Mouse (Mus musculus) G1E (cell line): ENCODE results near the gene Hnrnpdl. TPM values are rescaled to one million over a fixed set of nuclear protein-coding genes. Genes with fewer than 3 reads are reported as not detected.

Source experiments
- ATAC-seq: 2 replicates; pipeline ENCODE4 v1.8.0; 2016; ENCODE audit warnings: mild to moderate bottlenecking; ENCODE audit not compliant: insufficient number of reproducible peaks, poor library complexity, low FRiP score, severe bottlenecking; ENCODE audit errors: extremely low read depth
- DNase-seq: peaks from one replicate; pipeline ENCODE4 v3.0.0; 2012; ENCODE audit warnings: low spot score
- H3K27me3 ChIP-seq: 2 replicates; pipeline ENCODE4 v1.6.1; 2012; ENCODE audit warnings: mild to moderate bottlenecking, low read length, inconsistent platforms; ENCODE audit not compliant: insufficient read depth
- H3K36me3 ChIP-seq: replicated peaks from 2 replicates; pipeline ENCODE3; 2012; ENCODE audit warnings: mild to moderate bottlenecking, inconsistent platforms
- H3K4me1 ChIP-seq: 2 replicates; pipeline ENCODE4 v1.6.1; 2012; ENCODE audit warnings: low read depth, low read length, inconsistent platforms, mixed read lengths; ENCODE audit not compliant: insufficient read depth
- H3K4me3 ChIP-seq: 2 replicates; pipeline ENCODE4 v1.5.1; 2012; ENCODE audit warnings: low read depth, mild to moderate bottlenecking, inconsistent platforms, low read length, moderate library complexity, mixed read lengths
- H3K9me3 ChIP-seq: replicated peaks from 2 replicates; pipeline ENCODE4 v1.6.1; 2012; ENCODE audit warnings: inconsistent platforms
- CTCF ChIP-seq: IDR thresholded peaks from 2 replicates; pipeline ENCODE4 v1.5.1; 2012; ENCODE audit warnings: low read depth, low read length, inconsistent platforms, mixed read lengths
- GATA1 ChIP-seq: IDR thresholded peaks from 2 replicates; pipeline ENCODE4 v1.6.1; 2012; ENCODE audit warnings: borderline replicate concordance, low read length, inconsistent platforms, mixed read lengths
- GATA2 ChIP-seq: IDR thresholded peaks from 2 replicates; pipeline ENCODE4 v1.6.1; 2012; ENCODE audit warnings: low read depth, low read length, inconsistent platforms, borderline replicate concordance
- POLR2AphosphoS5 ChIP-seq: IDR thresholded peaks from 2 replicates; pipeline ENCODE4 v1.6.1; 2012; ENCODE audit warnings: low read depth, low read length, inconsistent platforms; ENCODE audit not compliant: insufficient replicate concordance
- TAL1 ChIP-seq: conservative IDR thresholded peaks from 2 replicates; pipeline ENCODE4 v1.6.1; 2012; ENCODE audit warnings: low read depth, low read length, inconsistent platforms, mixed read lengths
- polyA plus RNA-seq: library from polyadenylated mRNA; stranded (reverse); fragments of >175 nt; gene quantifications from 2 replicates; pipeline ENCODE4 v1.2.3, GENCODE M21; 2012
- total RNA-seq, 2 experiments: library from RNA; stranded (forward) in 1 of 2; stranded (reverse) in 1 of 2; fragments of 200-1000 nt in 1 of 2; fragments of >200 nt in 1 of 2; fragmentation: Nextera tagmentation in 1 of 2; gene quantifications; 2 replicates each; pipeline ENCODE4 v1.2.3; 2014 to 2017

Hnrnpdl gene
- total and polyA plus RNA-seq, 3 experiments = 150 to 340 (median 157) TPM

DNA sequence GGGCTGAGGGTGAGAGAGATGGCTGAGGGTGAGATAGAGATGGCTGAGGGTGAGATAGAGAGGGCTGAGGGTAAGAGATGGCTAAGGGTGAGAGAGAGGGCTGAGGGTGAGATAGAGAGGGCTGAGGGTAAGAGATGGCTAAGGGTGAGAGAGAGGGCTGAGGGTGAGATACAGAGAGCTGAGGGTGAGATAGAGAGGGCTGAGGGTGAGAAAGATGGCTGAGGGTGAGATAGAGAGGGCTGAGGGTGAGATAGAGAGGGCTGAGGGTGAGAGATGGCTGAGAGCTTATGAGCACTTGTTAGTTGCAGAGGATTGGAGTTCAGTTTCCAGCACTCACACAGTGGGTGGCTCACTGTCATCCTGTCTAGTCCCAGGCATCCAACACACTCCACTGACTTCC, 19.4 kb downstream of the Hnrnpdl start:
- H3K36me3 ChIP-seq = no peaks in the 10 kb centered on the region
- H3K27me3 ChIP-seq = peaks cover 12% of the 10 kb centered on the region
- DNase-seq (no peak), ATAC-seq (no peak)
- no peaks in the 10 kb centered on the region; the same call in 1 of the 2 replicates for H3K4me1 ChIP-seq
- H3K4me3 ChIP-seq = no peak overlapping the region
- H3K9me3 ChIP-seq = no peaks in the 10 kb centered on the region
- no peak for TF ChIP-seq CTCF
- TF ChIP-seq TAL1 = no peak
- no peak for TF ChIP-seq GATA1
- no peak for TF ChIP-seq GATA2

DNA sequence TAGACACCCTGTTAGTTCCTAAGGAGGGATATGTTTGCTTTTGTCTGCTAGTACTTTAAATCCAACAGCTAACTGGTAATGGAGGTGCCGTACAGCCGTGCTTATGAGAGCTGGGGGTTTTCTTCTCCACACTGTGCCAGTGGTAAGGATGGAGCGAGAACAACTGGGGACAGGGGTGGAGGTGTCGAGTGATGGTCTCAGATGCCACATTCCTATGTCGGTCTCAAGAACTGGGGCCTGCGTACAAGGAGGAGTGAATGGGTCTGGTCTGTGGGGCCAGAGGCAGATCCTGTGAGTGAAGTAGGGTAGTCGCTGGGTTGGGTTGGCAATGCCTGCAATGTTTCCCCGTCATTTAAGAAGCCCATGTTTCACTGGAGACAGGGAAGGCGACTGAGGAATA, 26.9 kb downstream of the Hnrnpdl start:
- DNase-seq (no peak), ATAC-seq (no peak)
- Histone ChIP-seq H3K36me3 (no peaks in the 10 kb centered on the region), H3K27me3 (peaks cover 3% of the 10 kb centered on the region; the same call in 1 of the 2 replicates), H3K9me3 (no peaks in the 10 kb centered on the region), H3K4me3 (no peak overlapping the region), H3K4me1 (no peaks in the 10 kb centered on the region)
- TF ChIP-seq POLR2AphosphoS5 (no peak), CTCF (no peak), TAL1 (no peak), GATA1 (no peak), GATA2 (no peak)

GRCm38 (mm10) chr5:100008485-100008884, 31.0 kb downstream of the Hnrnpdl start:
- no peak for TF ChIP-seq TAL1
- no peak for TF ChIP-seq CTCF
- TF ChIP-seq POLR2AphosphoS5 = no peak
- TF ChIP-seq GATA1 = no peak
- no peak for TF ChIP-seq GATA2
- Histone ChIP-seq H3K27me3 (peaks cover 3% of the 10 kb centered on the region; the same call in 1 of the 2 replicates), H3K36me3 (no peaks in the 10 kb centered on the region), H3K4me1 (peaks cover 2% of the 10 kb centered on the region; the same call in 1 of the 2 replicates), H3K9me3 (peaks cover 4% of the 10 kb centered on the region), H3K4me3 (no peak overlapping the region)
- DNase-seq (no peak), ATAC-seq (no peak)

GRCm38 (mm10) chr5:100007040-100007375, 32.5 kb downstream of the Hnrnpdl start:
- DNase-seq (no peak), ATAC-seq (no peak)
- TF ChIP-seq CTCF (0 out of 2 replicates have a peak, but pooled peaks have one; percentile 20), TAL1 (no peak)
- Histone ChIP-seq H3K27me3 (no peaks in the 10 kb centered on the region), H3K4me3 (no peak overlapping the region), H3K9me3 (peaks cover 4% of the 10 kb centered on the region), H3K36me3 (no peaks in the 10 kb centered on the region), H3K4me1 (peaks cover 2% of the 10 kb centered on the region; the same call in 1 of the 2 replicates)

- Histone ChIP-seq H3K36me3 (no peaks in the 10 kb centered on the region), H3K4me1 (peaks cover 2% of the 10 kb centered on the region; the same call in 1 of the 2 replicates), H3K9me3 (peaks cover 4% of the 10 kb centered on the region), H3K4me3 (no peak overlapping the region), H3K27me3 (no peaks in the 10 kb centered on the region)
- no peak for TF ChIP-seq GATA1
- no peak for TF ChIP-seq CTCF
- no peak for TF ChIP-seq POLR2AphosphoS5
- no peak for TF ChIP-seq TAL1
- TF ChIP-seq GATA2 = no peak
- no peak for DNase-seq
- ATAC-seq = no peak
These were observed 33.0 kb downstream of the Hnrnpdl start for GRCm38 (mm10) chr5:100006324-100007039.

DNA sequence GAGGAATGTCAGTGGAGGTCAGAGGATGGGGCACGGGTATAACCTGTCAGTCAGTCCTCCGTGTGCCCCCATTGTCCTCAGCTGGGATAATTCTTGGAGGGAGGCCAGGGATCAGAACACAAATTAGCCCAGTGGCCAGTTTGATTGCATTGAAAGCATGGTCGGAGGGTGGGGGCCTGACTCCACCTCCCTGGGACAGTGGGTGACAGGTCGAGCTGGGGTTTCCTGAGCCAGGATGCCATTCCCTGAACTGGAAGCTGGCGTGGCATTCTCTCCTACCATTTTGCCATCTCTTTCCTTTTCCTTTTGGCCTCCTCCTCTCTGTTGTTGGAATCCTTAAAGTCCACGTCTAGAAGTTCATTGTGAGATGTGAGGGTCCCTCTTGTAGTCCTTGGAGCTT, 33.6 kb downstream of the Hnrnpdl start:
- Histone ChIP-seq H3K36me3 (no peaks in the 10 kb centered on the region), H3K9me3 (peaks cover 4% of the 10 kb centered on the region), H3K4me3 (no peak overlapping the region), H3K4me1 (peaks cover 2% of the 10 kb centered on the region; the same call in 1 of the 2 replicates), H3K27me3 (peaks cover 4% of the 10 kb centered on the region; the same call in 1 of the 2 replicates)
- DNase-seq (no peak), ATAC-seq (no peak)
- no peak for TF ChIP-seq POLR2AphosphoS5
- TF ChIP-seq GATA1 = no peak
- no peak for TF ChIP-seq TAL1
